Mouse (Mus musculus) forebrain, embryonic 13.5 days (tissue): Measurements from ENCODE around the gene Ddah2. TPM values are rescaled to one million over a fixed set of nuclear protein-coding genes. Genes with fewer than 3 reads are reported as not detected.

Experiments
- ATAC-seq: fragments of 200-750 bp; cut with Nextera tagmentation; 2 replicates; pipeline ENCODE4 v1.8.0; 2017
- H3K27ac ChIP-seq: fragments of 300-500 bp; sonication (generic); 2 replicates; pipeline ENCODE4 v1.5.1; 2015; ENCODE audit warnings: inconsistent platforms, mild to moderate bottlenecking, moderate library complexity
- H3K27me3 ChIP-seq: fragments of 300-500 bp; sonication (generic); 2 replicates; pipeline ENCODE4 v1.6.1; 2015; ENCODE audit warnings: mild to moderate bottlenecking, inconsistent platforms
- H3K36me3 ChIP-seq: fragments of 300-500 bp; sonication (generic); 2 replicates; pipeline ENCODE4 v1.6.1; 2015; ENCODE audit warnings: mild to moderate bottlenecking, inconsistent platforms; ENCODE audit not compliant: poor library complexity, severe bottlenecking
- H3K4me1 ChIP-seq: fragments of 300-500 bp; sonication (generic); 2 replicates; pipeline ENCODE4 v1.6.1; 2015; ENCODE audit warnings: inconsistent platforms
- H3K4me2 ChIP-seq: fragments of 300-500 bp; sonication (generic); 2 replicates; pipeline ENCODE4 v1.6.1; 2015; ENCODE audit warnings: inconsistent platforms, mild to moderate bottlenecking, moderate library complexity
- H3K4me3 ChIP-seq: fragments of 300-500 bp; sonication (generic); 2 replicates; pipeline ENCODE4 v1.5.1; 2015; ENCODE audit warnings: mild to moderate bottlenecking, inconsistent platforms
- H3K9ac ChIP-seq: fragments of 300-500 bp; sonication (generic); 2 replicates; pipeline ENCODE4 v1.6.1; 2015; ENCODE audit warnings: mild to moderate bottlenecking, inconsistent platforms
- H3K9me3 ChIP-seq: fragments of 300-500 bp; sonication (generic); replicated peaks from 2 replicates; pipeline ENCODE4 v1.6.1; 2016; ENCODE audit warnings: inconsistent platforms
- WGBS: fragments of 180-500 bp; shearing (Covaris S2); methylation state at CpG from one replicate; pipeline ENCODE4 v1.1.7; 2015; 5-methylcytosine and 5-hydroxymethylcytosine counted together
- polyA plus RNA-seq: library from polyadenylated mRNA; unstranded; fragments of >200 nt; fragmentation: Nextera tagmentation; extraction: Ambion mirVana; gene quantifications from 2 replicates; pipeline ENCODE4 v1.2.1, GENCODE M21; 2015

Gene Ddah2
- polyA plus RNA-seq, 1 experiment from 2014 or later = 566 TPM

- H3K9ac ChIP-seq = no peak overlapping the region; the same call in 1 of the 2 replicates
These were observed 15.3 kb downstream of the Ddah2 start for GRCm38 (mm10) chr17:35074097-35074496.

GRCm38 (mm10) chr17:35076507-35077176, 17.8 kb downstream of the Ddah2 start, which contains the start of gene Ly6g6e:
TSS of gene Ly6g6e (plus strand) at chr17:35076902.
- no peaks in the 10 kb centered on the region for H3K27me3 ChIP-seq
- H3K4me1 ChIP-seq = peaks cover 23% of the 10 kb centered on the region
- peak; percentile 79; the same call in 1 of the 2 replicates for ATAC-seq
- 29% methylated on average over 10 of the region's 10 CpGs for WGBS
- H3K9ac ChIP-seq = peak within 1 kb of the TSS; percentile 43
- no peaks in the 10 kb centered on the region for H3K36me3 ChIP-seq
- peak within 1 kb of the TSS; percentile 46 for H3K4me2 ChIP-seq
- peak within 1 kb of the TSS; percentile 44; the same call in 1 of the 2 replicates for H3K27ac ChIP-seq
- H3K4me3 ChIP-seq = peak within 1 kb of the TSS; percentile 16
- no peaks in the 10 kb centered on the region for H3K9me3 ChIP-seq

More at GRCm38 (mm10) chr17:35074097-35074496, 15.3 kb downstream of the Ddah2 start:
- H3K4me1 ChIP-seq = peaks cover 18% of the 10 kb centered on the region
- no peak for ATAC-seq
- H3K36me3 ChIP-seq = no peaks in the 10 kb centered on the region
- no peak overlapping the region for H3K4me3 ChIP-seq
- no peaks in the 10 kb centered on the region for H3K27me3 ChIP-seq
- H3K4me2 ChIP-seq = no peak overlapping the region
- H3K27ac ChIP-seq = no peak overlapping the region
- WGBS = 58% methylated on average over 17 of the region's 17 CpGs
- no peaks in the 10 kb centered on the region for H3K9me3 ChIP-seq

- Histone ChIP-seq H3K27ac (peak overlapping the region; percentile 44; the same call in 1 of the 2 replicates), H3K36me3 (no peaks in the 10 kb centered on the region), H3K4me2 (peak overlapping the region; percentile 46), H3K4me1 (peaks cover 23% of the 10 kb centered on the region), H3K4me3 (peak overlapping the region; percentile 16; the same call in 1 of the 2 replicates), H3K27me3 (no peaks in the 10 kb centered on the region), H3K9ac (peak overlapping the region; percentile 43), H3K9me3 (no peaks in the 10 kb centered on the region)
- ATAC-seq = peak; percentile 52; the same call in 1 of the 2 replicates
- 44% methylated on average over 2 of the region's 2 CpGs for WGBS
These were observed 18.4 kb downstream of the Ddah2 start for GRCm38 (mm10) chr17:35077285-35077684.

DNA sequence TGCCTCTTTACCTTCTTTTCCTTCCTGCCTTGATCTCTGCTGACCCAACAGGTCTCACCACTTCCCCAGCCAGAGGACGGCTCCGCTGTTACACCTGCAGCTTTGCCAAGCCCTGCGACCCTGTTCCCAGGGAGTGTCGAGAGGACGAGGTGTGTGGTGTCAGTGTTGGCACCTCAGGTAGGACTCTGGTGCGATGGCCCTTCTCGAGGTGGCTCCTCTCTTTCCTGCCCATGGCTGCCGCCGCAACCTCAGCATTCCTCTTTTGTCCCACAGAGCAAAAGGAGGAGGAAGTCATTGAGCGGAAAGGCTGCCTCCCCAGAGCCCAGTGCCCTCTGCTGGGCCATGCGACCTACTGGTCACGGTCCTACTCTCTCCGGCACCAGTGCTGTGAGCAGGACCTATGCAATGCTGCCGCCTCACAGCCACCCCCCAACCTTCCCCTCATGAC, 19.0 kb downstream of the Ddah2 start, which contains the start of gene Ly6g6d:
TSS of gene Ly6g6d (minus strand) at position 280 of the 448 bp plus-strand sequence.
- ATAC-seq = peak; percentile 50; the same call in 1 of the 2 replicates
- Histone ChIP-seq H3K4me1 (peaks cover 23% of the 10 kb centered on the region), H3K4me2 (peak within 1 kb of the TSS; percentile 46), H3K36me3 (no peaks in the 10 kb centered on the region), H3K27ac (peak within 1 kb of the TSS; percentile 44; the same call in 1 of the 2 replicates), H3K9ac (peak within 1 kb of the TSS; percentile 43), H3K27me3 (no peaks in the 10 kb centered on the region), H3K4me3 (peak within 1 kb of the TSS; percentile 16), H3K9me3 (no peaks in the 10 kb centered on the region)
- 13% methylated on average over 14 of the region's 14 CpGs for WGBS

GRCm38 (mm10) chr17:35079778-35080177, 20.9 kb downstream of the Ddah2 start:
- Histone ChIP-seq H3K4me1 (peaks cover 23% of the 10 kb centered on the region), H3K9me3 (no peaks in the 10 kb centered on the region), H3K4me3 (no peak overlapping the region), H3K36me3 (no peaks in the 10 kb centered on the region), H3K27ac (no peak overlapping the region; the same call in 1 of the 2 replicates), H3K9ac (no peak overlapping the region), H3K4me2 (no peak overlapping the region), H3K27me3 (no peaks in the 10 kb centered on the region)
- ATAC-seq = no peak
- WGBS = 68% methylated on average over 9 of the region's 9 CpGs

GRCm38 (mm10) chr17:35080248-35080647, 21.4 kb downstream of the Ddah2 start:
- Histone ChIP-seq H3K27me3 (no peaks in the 10 kb centered on the region), H3K9ac (no peak overlapping the region), H3K9me3 (no peaks in the 10 kb centered on the region), H3K36me3 (no peaks in the 10 kb centered on the region), H3K4me3 (no peak overlapping the region), H3K4me2 (no peak overlapping the region), H3K4me1 (peaks cover 23% of the 10 kb centered on the region), H3K27ac (no peak overlapping the region)
- ATAC-seq = no peak
- WGBS = 75% methylated on average over 6 of the region's 6 CpGs

DNA sequence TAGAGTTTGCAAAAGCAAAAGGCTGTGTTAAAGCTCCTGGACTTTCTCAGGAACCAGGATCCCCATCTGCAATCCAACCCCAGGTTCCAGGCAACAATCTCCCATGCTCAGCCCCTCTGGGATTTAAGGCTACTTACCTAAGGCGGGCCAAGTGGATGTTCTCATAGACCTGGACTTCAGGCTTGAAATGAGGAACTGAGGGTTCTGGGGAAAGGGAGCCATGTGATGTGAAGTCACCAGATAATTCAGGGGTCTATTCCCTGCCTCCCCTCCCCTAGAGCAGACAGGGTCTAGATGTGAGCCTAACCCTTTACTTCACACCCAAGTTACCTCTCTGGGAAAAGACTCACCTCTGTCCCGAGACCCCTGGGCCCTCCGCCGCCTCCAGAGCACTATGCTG, 21.9 kb downstream of the Ddah2 start:
- Histone ChIP-seq H3K9me3 (no peaks in the 10 kb centered on the region), H3K27ac (no peak overlapping the region), H3K4me1 (peaks cover 23% of the 10 kb centered on the region), H3K4me3 (no peak overlapping the region), H3K36me3 (no peaks in the 10 kb centered on the region), H3K27me3 (no peaks in the 10 kb centered on the region), H3K9ac (no peak overlapping the region), H3K4me2 (no peak overlapping the region)
- ATAC-seq = no peak
- 61% methylated on average over 4 of the region's 4 CpGs for WGBS

- ATAC-seq = no peak
- no peak overlapping the region for H3K4me2 ChIP-seq
- H3K27me3 ChIP-seq = 0 out of 2 replicates have a peak, but pooled peaks cover 3% of the 10 kb centered on the region
- no peak overlapping the region for H3K27ac ChIP-seq
- WGBS = 85% methylated on average over 16 of the region's 16 CpGs
- no peak overlapping the region for H3K9ac ChIP-seq
- no peaks in the 10 kb centered on the region for H3K9me3 ChIP-seq
- no peak overlapping the region for H3K4me3 ChIP-seq
- no peaks in the 10 kb centered on the region for H3K36me3 ChIP-seq
- H3K4me1 ChIP-seq = 0 out of 2 replicates have a peak, but pooled peaks cover 5% of the 10 kb centered on the region
These were observed 24.2 kb downstream of the Ddah2 start for GRCm38 (mm10) chr17:35082841-35083576.

GRCm38 (mm10) chr17:35083929-35084497, 25.2 kb downstream of the Ddah2 start:
- no peak for ATAC-seq
- WGBS = 82% methylated on average over 3 of the region's 3 CpGs
- H3K4me3 ChIP-seq = no peak overlapping the region

DNA sequence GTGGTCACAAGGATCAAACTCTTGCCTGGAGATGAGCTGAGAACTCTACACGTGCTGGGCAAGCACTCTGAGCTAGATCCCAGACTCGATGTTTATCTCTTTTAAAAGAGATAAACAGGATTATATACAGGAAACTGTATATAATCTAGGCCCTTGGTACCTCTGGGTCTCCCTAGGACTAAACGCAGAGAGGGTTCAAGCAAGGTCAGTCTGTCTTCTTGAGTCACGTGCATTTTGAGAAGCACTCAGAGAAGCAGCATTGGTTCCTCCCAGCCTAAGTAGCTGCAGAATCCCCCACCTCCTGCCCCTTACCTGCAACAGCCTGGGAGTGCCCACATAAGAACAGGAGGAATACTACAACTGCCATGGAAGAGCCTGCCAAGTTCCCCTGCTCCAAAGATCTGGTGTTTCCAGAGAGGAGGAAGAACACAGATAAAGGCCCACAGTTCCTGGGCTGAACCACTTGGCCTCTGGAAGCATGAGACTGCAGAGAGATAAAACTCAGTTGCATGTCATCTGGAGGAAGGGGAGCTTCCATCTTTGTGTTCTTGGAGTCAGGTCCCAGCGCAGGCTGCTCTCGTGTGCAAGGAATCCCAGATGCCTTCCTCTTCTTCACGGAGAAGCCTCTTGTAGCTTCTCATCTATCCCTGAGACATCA, 26.5 kb downstream of the Ddah2 start, which contains the start of gene Ly6g6f:
TSS of gene Ly6g6f (minus strand) at position 403 of the 658 bp plus-strand sequence.
- ATAC-seq = no peak
- H3K4me1 ChIP-seq = peaks cover 12% of the 10 kb centered on the region
- H3K9me3 ChIP-seq = no peaks in the 10 kb centered on the region
- H3K36me3 ChIP-seq = no peaks in the 10 kb centered on the region
- H3K9ac ChIP-seq = no peak within 1 kb of the TSS
- H3K27me3 ChIP-seq = 0 out of 2 replicates have a peak, but pooled peaks cover 3% of the 10 kb centered on the region
- 85% methylated on average over 7 of the region's 7 CpGs for WGBS
- no peak within 1 kb of the TSS for H3K4me2 ChIP-seq
- no peak within 1 kb of the TSS for H3K27ac ChIP-seq
- H3K4me3 ChIP-seq = no peak within 1 kb of the TSS

More at GRCm38 (mm10) chr17:35083929-35084497, 25.2 kb downstream of the Ddah2 start:
- H3K27me3 ChIP-seq = 0 out of 2 replicates have a peak, but pooled peaks cover 3% of the 10 kb centered on the region
- H3K36me3 ChIP-seq = no peaks in the 10 kb centered on the region
- H3K9me3 ChIP-seq = no peaks in the 10 kb centered on the region
- 0 out of 2 replicates have a peak, but pooled peaks cover 5% of the 10 kb centered on the region for H3K4me1 ChIP-seq
- H3K27ac ChIP-seq = no peak overlapping the region
- H3K9ac ChIP-seq = no peak overlapping the region
- H3K4me2 ChIP-seq = no peak overlapping the region

DNA sequence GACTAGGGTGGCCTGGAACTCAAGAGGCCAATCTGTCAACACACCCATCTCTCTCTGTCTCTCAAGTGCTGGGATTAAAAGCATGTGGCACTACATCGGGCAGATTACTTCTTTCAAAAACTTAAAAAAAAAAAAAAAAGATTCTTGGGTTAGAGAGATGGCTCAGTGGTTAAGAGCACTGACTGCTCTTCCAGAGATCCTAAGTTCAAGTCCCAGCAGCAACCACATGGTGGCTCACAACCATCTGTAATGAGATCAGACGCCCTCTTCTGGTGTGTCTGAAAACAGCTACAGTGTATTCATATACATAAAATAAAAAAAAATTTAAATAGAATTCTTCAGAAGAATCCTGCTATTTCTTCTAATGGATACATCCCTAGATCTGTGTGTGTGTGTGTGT, 29.3 kb downstream of the Ddah2 start:
- Histone ChIP-seq H3K4me3 (no peak overlapping the region), H3K9ac (no peak overlapping the region), H3K9me3 (no peaks in the 10 kb centered on the region), H3K4me2 (no peak overlapping the region), H3K36me3 (peaks cover 17% of the 10 kb centered on the region), H3K27ac (no peak overlapping the region), H3K4me1 (peaks cover 19% of the 10 kb centered on the region), H3K27me3 (0 out of 2 replicates have a peak, but pooled peaks cover 3% of the 10 kb centered on the region)
- WGBS = 61% methylated on average over 2 of the region's 2 CpGs
- ATAC-seq = no peak
